Mouse (Mus musculus) A20 (cell line): ENCODE measurements at regions not wholly inside any gene's neighbourhood (a gene's known extent, or its start where the extent isn't known, plus 50 kb on each side); places are given as distances from the start of the nearest gene placed in this dataset.
A peak's percentile ranks its signal among the peaks of the same experiment; 100 is the strongest.

Experiments
- DNase-seq: peaks from one replicate; pipeline ENCODE4 v3.0.0-alpha.2; 2011; ENCODE audit warnings: low read depth, low spot score

DNA sequence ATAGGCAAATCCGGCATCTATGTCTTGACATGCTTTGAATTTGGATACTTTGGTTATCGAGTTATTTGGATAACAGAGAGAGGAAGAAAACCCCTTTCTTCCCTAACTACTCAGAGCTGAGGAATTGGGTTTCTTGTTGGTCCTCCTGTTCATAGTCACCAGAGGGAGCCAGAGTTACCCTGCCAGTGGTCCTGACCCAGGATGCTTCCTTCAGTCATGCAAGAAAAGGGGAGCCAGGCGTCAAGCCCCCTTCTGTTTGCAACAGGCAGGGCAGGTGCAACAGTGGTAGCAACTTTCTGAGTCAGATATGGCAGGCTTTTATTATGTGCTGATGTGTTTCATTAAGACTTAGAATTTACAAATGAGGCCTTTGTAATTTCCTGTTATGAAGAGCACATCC lies 101.4 kb upstream of the B430305J03Rik start:
- DNase-seq, result peak; percentile 32

DNA sequence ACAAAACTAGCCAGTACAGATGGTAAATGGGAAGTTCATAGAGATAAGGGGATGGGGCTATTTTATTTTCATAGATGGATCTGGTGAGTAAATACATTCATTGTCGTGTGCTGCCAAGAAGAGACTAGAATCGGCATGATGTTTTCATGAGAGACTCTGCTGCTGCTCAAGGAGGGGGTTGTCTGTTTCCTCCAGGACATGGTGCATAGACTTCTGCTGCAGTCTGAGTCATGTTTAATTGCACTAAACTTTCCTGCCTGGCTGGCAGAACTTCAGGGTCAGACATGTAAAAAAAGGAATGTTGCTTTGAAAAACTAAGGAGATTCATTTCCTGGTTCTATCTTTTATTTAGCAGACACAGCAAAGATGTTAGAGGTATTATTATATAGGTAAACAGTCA lies 100.9 kb upstream of the B430305J03Rik start:
- DNase-seq, result no peak

DNA sequence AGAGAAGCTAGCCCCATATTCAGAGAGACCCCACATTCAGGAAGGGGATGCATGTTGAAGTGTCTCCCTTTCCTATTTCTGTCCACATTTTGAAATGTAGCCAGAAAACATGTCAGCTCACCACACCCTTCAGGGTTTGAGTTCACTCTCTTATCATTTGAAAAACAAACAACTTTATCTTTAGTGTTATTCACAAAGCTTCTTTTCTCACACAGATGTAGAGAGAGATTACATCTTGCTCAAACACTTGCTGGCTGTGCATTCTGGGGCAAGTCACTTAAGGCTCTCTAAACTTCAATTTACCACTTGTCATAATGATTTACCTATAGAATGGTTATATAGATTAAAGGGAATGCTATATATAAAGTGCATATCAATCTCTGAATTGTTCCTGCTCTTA lies 94.3 kb upstream of the B430305J03Rik start:
- no peak for DNase-seq

DNA sequence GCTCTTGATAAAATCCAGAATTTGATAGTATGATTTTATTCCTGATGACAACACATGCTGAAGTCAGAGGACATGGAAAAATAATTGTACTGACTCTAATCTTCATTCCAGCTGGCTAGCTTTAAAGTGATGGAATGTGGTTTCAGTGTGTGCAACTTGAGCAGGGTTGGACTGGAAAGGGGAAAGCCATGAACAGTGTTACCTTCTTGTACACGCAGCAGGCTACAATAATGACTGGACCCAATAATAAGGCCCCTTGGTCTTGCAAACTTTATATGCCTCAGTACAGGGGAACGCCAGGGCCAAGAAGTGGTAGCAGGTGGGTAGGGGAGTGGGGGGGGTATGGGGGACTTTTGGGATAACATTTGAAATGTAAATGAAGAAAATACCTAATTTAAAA lies 90.8 kb upstream of the B430305J03Rik start:
- no peak for DNase-seq

DNA sequence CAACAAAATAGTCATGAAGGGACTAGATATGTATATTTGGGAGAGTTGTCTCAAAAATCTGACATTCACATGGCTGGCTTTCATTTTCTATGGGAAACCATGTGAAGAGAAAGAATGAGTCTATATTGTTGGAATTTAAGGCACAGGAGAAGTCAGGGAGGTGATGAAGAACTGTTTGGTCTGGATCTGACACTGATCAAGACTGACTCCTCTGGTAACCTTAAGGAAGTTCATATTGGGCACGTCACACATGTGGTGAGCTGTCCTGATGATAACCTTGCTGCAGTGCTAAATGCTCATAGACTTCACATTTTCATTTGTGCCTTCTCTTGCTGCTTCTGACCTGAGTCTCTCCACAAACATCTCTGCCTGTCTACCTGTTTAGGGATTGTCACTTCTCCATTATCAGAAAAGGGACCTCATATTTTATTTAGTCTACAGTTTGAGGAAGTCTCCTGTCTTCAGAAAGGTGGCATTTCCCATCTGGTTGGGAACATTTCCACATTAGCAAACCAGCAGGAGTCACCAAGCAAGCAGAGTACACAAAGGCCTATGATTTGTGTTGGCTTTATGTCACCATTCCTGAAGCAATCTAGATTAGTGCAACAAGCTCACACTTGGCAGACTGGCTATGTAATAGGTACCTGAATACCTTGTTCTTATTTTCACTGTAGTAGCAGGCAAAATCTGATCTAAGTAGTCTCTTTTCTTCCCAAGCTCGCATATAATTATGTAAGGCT lies 76.4 kb upstream of the B430305J03Rik start:
- no peak for DNase-seq

DNA sequence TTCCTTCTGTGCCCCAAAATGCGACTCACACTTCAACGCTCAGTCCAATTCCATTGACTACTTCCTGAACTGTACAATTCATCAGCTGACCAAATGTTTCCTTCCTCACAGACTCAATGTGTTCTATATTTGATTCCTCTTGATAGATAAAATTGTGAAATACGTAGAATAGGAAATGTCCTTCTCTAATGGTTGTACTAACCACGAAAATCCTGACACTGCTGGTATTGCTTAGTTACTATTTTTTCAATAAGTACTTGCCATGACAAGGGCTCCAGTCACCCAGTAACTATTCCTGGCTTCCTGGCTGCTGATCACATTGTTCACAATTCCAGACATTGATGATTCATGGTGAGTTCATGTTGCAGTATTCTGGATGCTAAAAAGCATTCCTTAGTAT lies 75.7 kb upstream of the B430305J03Rik start:
- no peak for DNase-seq

DNA sequence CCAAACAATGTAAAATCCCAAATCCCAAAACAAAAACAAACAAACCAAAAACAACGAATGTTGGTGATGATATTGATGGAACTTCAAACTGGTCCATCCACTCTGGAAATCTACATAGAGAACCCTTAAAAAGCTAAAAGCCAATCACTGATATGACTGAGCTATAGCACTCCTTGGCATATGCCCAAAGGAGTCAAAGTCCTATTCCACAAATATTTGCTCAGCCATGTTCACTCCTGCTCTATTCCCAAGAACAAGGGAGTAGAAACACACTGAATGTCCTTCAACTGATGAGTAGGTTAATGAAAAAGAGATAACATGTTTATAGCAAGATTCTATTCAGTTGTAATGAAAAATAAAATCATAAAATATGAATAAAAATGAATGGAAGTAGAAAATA lies 63.0 kb upstream of the B430305J03Rik start:
- no peak for DNase-seq

DNA sequence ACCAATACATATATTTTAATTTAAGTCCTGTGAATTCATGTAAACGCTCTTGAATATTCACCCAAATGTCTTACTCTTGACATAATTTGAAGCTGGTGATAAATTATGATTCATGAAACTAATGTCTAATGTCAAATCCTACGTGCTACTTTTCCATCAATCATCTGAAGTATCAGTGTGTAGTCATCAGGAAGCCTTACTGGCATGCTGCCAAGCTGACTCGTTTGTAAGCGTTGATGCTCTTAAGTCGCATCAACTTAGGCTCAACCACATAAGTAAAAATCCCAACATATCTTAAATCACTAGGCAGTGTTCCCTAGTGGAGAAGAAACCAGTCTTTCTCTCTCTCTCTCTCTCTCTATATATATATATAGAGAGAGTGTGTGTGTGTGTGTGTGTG lies 58.2 kb upstream of the B430305J03Rik start:
- DNase-seq, result no peak

DNA sequence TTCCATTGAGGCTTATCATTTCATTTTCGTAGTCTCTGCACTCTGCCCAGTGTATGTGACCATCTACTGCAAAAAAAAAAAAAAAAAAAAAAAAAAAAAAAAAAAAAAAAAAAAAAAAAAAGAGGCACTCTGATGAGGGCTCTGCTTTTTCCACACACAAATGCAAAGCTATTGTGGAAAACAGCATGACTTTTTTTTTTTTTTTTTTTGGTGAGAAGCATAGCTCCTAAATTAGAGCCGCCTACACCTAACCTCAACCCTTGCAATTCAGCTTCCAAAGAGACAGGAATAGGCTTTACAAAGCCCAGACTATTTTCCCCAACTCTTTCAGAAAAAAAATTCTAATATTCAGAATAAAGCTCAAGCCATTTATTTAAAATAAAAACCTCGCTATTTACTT lies 54.0 kb upstream of the B430305J03Rik start:
- no peak for DNase-seq

DNA sequence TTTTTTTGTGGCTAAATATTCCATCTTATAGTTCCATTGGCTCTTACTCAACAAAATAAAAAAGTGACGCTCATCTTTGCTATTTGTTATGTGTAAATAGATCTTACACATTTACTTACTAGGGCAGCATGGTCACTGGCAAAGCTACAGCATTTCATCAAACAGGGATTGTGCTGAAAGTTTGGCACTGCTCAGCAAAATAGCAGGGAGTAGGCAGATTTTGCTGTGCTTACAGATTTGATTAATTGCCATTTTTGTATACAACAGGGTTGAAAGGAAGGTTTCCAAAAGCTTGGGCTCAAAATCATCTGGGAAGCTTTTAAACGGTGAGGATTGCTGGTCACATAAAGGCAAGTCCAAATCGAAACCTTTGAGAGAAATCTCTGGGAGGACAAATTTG lies 52.3 kb upstream of the B430305J03Rik start:
- DNase-seq, result no peak
